Mouse (Mus musculus): ENCODE results near the gene Syngr1.

- TF ChIP-seq CTCF (IDR thresholded peaks at IDR 0.05; ENCODE audit: low read depth, low read length) (no peak), POLR2AphosphoS5 (IDR thresholded peaks at IDR 0.05; ENCODE audit: insufficient replicate concordance, low read depth, low read length) (no peak)
Measured at GRCm38 (mm10) chr15:80160726-80161125, 69.6 kb downstream of the Syngr1 start.

All from G1E (cell line).